Comparison of ENCODE assay signal across 17 mouse cellular contexts in genomic region chr7:34689028-34689427, GRCm38 (mm10). TPM values are rescaled to one million over a fixed set of nuclear protein-coding genes. Genes with fewer than 3 reads are reported as not detected.
DNase-seq lines count a peak whose midpoint lies in the region; ATAC-seq and TF ChIP-seq lines count a peak whose summit lies in the region.
"Had no signal": no experiment of that assay in that cellular context is flagged by ENCODE, and none has a peak within 500 bp of the region (broad histone marks: within the 10 kb centered on the region; RNA-seq: fewer than 3 reads in every experiment).

No protein-coding gene starts in this region.

- no peak overlapping the region for H3K27ac ChIP-seq in intestine, embryonic 14.5 days (ENCODE audit: low read depth)
- H3K27ac ChIP-seq in intestine, postnatal 0 days (ENCODE audit: low read depth, low read length): no peak overlapping the region
- 0 out of 2 replicates have a peak overlapping the region, but pooled peaks have one; percentile 38 for H3K27ac ChIP-seq in midbrain, embryonic 10.5 days (replicated peaks)
- no peak overlapping the region for H3K27ac ChIP-seq in midbrain, embryonic 16.5 days (ENCODE audit: low read length)
- H3K27ac ChIP-seq in intestine, embryonic 15.5 days: no peak overlapping the region
- H3K27ac ChIP-seq in stomach, postnatal 0 days (replicated peaks): no peak overlapping the region
- H3K27ac ChIP-seq: embryonic facial prominence, embryonic 15.5 days; heart, embryonic 13.5 days; limb, embryonic 12.5 days; neural tube, embryonic 12.5 days had no signal

- WGBS in intestine, embryonic 14.5 days: 6% methylated on average over 6 of the region's 6 CpGs
- 3% methylated on average over 6 of the region's 6 CpGs for WGBS in intestine, postnatal 0 days
- WGBS in midbrain, embryonic 10.5 days: 44% methylated on average over 6 of the region's 6 CpGs
- 28% methylated on average over 6 of the region's 6 CpGs for WGBS in midbrain, embryonic 16.5 days
- 13% methylated on average over 6 of the region's 6 CpGs for WGBS in intestine, embryonic 15.5 days
- WGBS in stomach, postnatal 0 days: 4% methylated on average over 6 of the region's 6 CpGs

- peaks cover 3% of the 10 kb centered on the region; the same call in 1 of the 2 replicates for H3K4me1 ChIP-seq in intestine, embryonic 14.5 days (replicated peaks; ENCODE audit: control insufficient read depth, insufficient read depth, low read length)
- no peaks in the 10 kb centered on the region for H3K4me1 ChIP-seq in intestine, postnatal 0 days (replicated peaks; ENCODE audit: control insufficient read depth, insufficient read depth, low read length)
- H3K4me1 ChIP-seq in midbrain, embryonic 10.5 days: peaks cover 73% of the 10 kb centered on the region
- peaks cover 7% of the 10 kb centered on the region; the same call in 1 of the 2 replicates for H3K4me1 ChIP-seq in midbrain, embryonic 16.5 days (ENCODE audit: control insufficient read depth, insufficient read depth, low read length)
- H3K4me1 ChIP-seq in intestine, embryonic 15.5 days (replicated peaks): peaks cover 11% of the 10 kb centered on the region; the same call in 1 of the 2 replicates
- H3K4me1 ChIP-seq in stomach, postnatal 0 days (replicated peaks; ENCODE audit: control insufficient read depth, insufficient read depth): no peaks in the 10 kb centered on the region

- H3K36me3 ChIP-seq in intestine, embryonic 14.5 days (ENCODE audit: control insufficient read depth, insufficient read depth, low read length): no peaks in the 10 kb centered on the region
- H3K36me3 ChIP-seq in intestine, postnatal 0 days (ENCODE audit: control insufficient read depth, insufficient read depth): no peaks in the 10 kb centered on the region
- no peaks in the 10 kb centered on the region for H3K36me3 ChIP-seq in midbrain, embryonic 10.5 days
- H3K36me3 ChIP-seq in midbrain, embryonic 16.5 days (ENCODE audit: control insufficient read depth, insufficient read depth, low read length): no peaks in the 10 kb centered on the region
- no peaks in the 10 kb centered on the region for H3K36me3 ChIP-seq in intestine, embryonic 15.5 days
- no peaks in the 10 kb centered on the region for H3K36me3 ChIP-seq in stomach, postnatal 0 days (ENCODE audit: control insufficient read depth, insufficient read depth, low read length)
- H3K36me3 ChIP-seq: embryonic facial prominence, embryonic 15.5 days; G1E; heart, embryonic 13.5 days; limb, embryonic 12.5 days; neural tube, embryonic 12.5 days had no signal

- ATAC-seq in intestine, embryonic 14.5 days (replicated peaks; ENCODE audit: low FRiP score, low TSS enrichment, low read depth): peak; percentile 41; the same call in 1 of the 2 replicates
- ATAC-seq in intestine, postnatal 0 days: no peak
- ATAC-seq in midbrain, embryonic 16.5 days: no peak
- ATAC-seq in intestine, embryonic 15.5 days: peak; percentile 29; the same call in 1 of the 2 replicates
- peak; percentile 75 for ATAC-seq in stomach, postnatal 0 days (ENCODE audit: low FRiP score, low TSS enrichment)

- H3K4me2 ChIP-seq in intestine, embryonic 14.5 days (ENCODE audit: low read length): no peak overlapping the region
- H3K4me2 ChIP-seq in intestine, postnatal 0 days (replicated peaks; ENCODE audit: low read depth): no peak overlapping the region
- H3K4me2 ChIP-seq in midbrain, embryonic 16.5 days (ENCODE audit: low read length): no peak overlapping the region
- no peak overlapping the region for H3K4me2 ChIP-seq in intestine, embryonic 15.5 days (replicated peaks)
- H3K4me2 ChIP-seq in stomach, postnatal 0 days (replicated peaks; ENCODE audit: low read depth): no peak overlapping the region
- H3K4me2 ChIP-seq: embryonic facial prominence, embryonic 15.5 days; heart, embryonic 13.5 days; limb, embryonic 12.5 days; neural tube, embryonic 12.5 days had no signal

- H3K9ac ChIP-seq in intestine, embryonic 14.5 days (ENCODE audit: low read length): no peak overlapping the region
- H3K9ac ChIP-seq in intestine, postnatal 0 days (ENCODE audit: low read depth, low read length): no peak overlapping the region
- no peak overlapping the region for H3K9ac ChIP-seq in midbrain, embryonic 16.5 days (ENCODE audit: low read depth, low read length)
- no peak overlapping the region for H3K9ac ChIP-seq in intestine, embryonic 15.5 days
- no peak overlapping the region for H3K9ac ChIP-seq in stomach, postnatal 0 days (ENCODE audit: low read length)
- H3K9ac ChIP-seq: embryonic facial prominence, embryonic 15.5 days; heart, embryonic 13.5 days; limb, embryonic 12.5 days; neural tube, embryonic 12.5 days had no signal

- H3K4me3 ChIP-seq in intestine, embryonic 14.5 days (ENCODE audit: low read depth, low read length): no peak overlapping the region
- H3K4me3 ChIP-seq in intestine, postnatal 0 days (ENCODE audit: low read depth, low read length): no peak overlapping the region
- no peak overlapping the region for H3K4me3 ChIP-seq in midbrain, embryonic 10.5 days
- H3K4me3 ChIP-seq in midbrain, embryonic 16.5 days (ENCODE audit: low read depth, low read length): no peak overlapping the region
- no peak overlapping the region for H3K4me3 ChIP-seq in intestine, embryonic 15.5 days (replicated peaks)
- no peak overlapping the region for H3K4me3 ChIP-seq in stomach, postnatal 0 days (ENCODE audit: low read depth, low read length)
- H3K4me3 ChIP-seq: embryonic facial prominence, embryonic 15.5 days; heart, embryonic 13.5 days; limb, embryonic 12.5 days; neural tube, embryonic 12.5 days had no signal

- no peaks in the 10 kb centered on the region for H3K9me3 ChIP-seq in intestine, embryonic 14.5 days (ENCODE audit: control insufficient read depth, low read length)
- H3K9me3 ChIP-seq in intestine, postnatal 0 days (ENCODE audit: control insufficient read depth): no peaks in the 10 kb centered on the region
- no peaks in the 10 kb centered on the region for H3K9me3 ChIP-seq in midbrain, embryonic 10.5 days (replicated peaks)
- no peaks in the 10 kb centered on the region for H3K9me3 ChIP-seq in midbrain, embryonic 16.5 days (replicated peaks; ENCODE audit: control insufficient read depth, low read length, poor library complexity, severe bottlenecking)
- H3K9me3 ChIP-seq in intestine, embryonic 15.5 days: no peaks in the 10 kb centered on the region
- no peaks in the 10 kb centered on the region for H3K9me3 ChIP-seq in stomach, postnatal 0 days (ENCODE audit: control insufficient read depth, low read length)
- H3K9me3 ChIP-seq: embryonic facial prominence, embryonic 15.5 days; heart, embryonic 13.5 days; limb, embryonic 12.5 days; neural tube, embryonic 12.5 days had no signal

- DNase-seq in intestine, embryonic 14.5 days (ENCODE audit: low spot score): peak; percentile 66
- DNase-seq in midbrain, embryonic 10.5 days (ENCODE audit: low spot score): no peak
- DNase-seq in stomach, postnatal 0 days (ENCODE audit: low spot score): peak; percentile 68
- DNase-seq in layer of hippocampus, postnatal 10 days (ENCODE audit: low spot score in 2 of 2): no peak
- DNase-seq: adrenal gland, postnatal 14 days; cerebellum, adult 8-10 months; kidney, adult 9 months; retina, postnatal 1 day; thymus, postnatal 36 days had no signal

- TF ChIP-seq CTCF in intestine, postnatal 0 days (IDR thresholded peaks at IDR 0.05; ENCODE audit: low read depth): no peak
- no peak for TF ChIP-seq CTCF in stomach, postnatal 0 days (IDR thresholded peaks at IDR 0.05; ENCODE audit: low read depth)

- TF ChIP-seq EP300 in stomach, postnatal 0 days (optimal IDR thresholded peaks at IDR 0.05): no peak

- no peaks in the 10 kb centered on the region for H3K27me3 ChIP-seq in intestine, embryonic 14.5 days (replicated peaks; ENCODE audit: control insufficient read depth, insufficient read depth, low read length)
- H3K27me3 ChIP-seq in intestine, postnatal 0 days (replicated peaks; ENCODE audit: control insufficient read depth, insufficient read depth, low read length): no peaks in the 10 kb centered on the region
- H3K27me3 ChIP-seq in midbrain, embryonic 10.5 days (ENCODE audit: low read depth, poor library complexity, severe bottlenecking): no peaks in the 10 kb centered on the region
- no peaks in the 10 kb centered on the region for H3K27me3 ChIP-seq in midbrain, embryonic 16.5 days (ENCODE audit: control insufficient read depth, insufficient read depth, low read depth, low read length)
- no peaks in the 10 kb centered on the region for H3K27me3 ChIP-seq in intestine, embryonic 15.5 days (replicated peaks)
- no peaks in the 10 kb centered on the region for H3K27me3 ChIP-seq in stomach, postnatal 0 days (ENCODE audit: control insufficient read depth, insufficient read depth, low read length)
- H3K27me3 ChIP-seq: neural tube, embryonic 12.5 days had no signal

RNA-seq across cellular contexts. Expression of gene Kctd15, which starts 32.5 kb away (rescaled TPM):
- polyA plus RNA-seq in intestine, embryonic 14.5 days (2014; fragmentation: Nextera tagmentation; extraction: Ambion mirVana): 10.0 and 14.7 TPM in 2 replicates
- 6.7 and 6.9 TPM in 2 replicates for polyA plus RNA-seq in intestine, postnatal 0 days (2015; fragmentation: Nextera tagmentation; extraction: Ambion mirVana)
- 36.8 and 44.6 TPM in 2 replicates for polyA plus RNA-seq in midbrain, embryonic 10.5 days (2016; fragmentation: Nextera tagmentation; extraction: Ambion mirVana)
- 24.8 and 26.5 TPM in 2 replicates for polyA plus RNA-seq in midbrain, embryonic 16.5 days (2015; fragmentation: Nextera tagmentation; extraction: Ambion mirVana)
- 16.2 and 18.0 TPM in 2 replicates for polyA plus RNA-seq in intestine, embryonic 15.5 days (2015; fragmentation: Nextera tagmentation; extraction: Ambion mirVana)
- 17.5 and 17.9 TPM in 2 replicates for polyA plus RNA-seq in stomach, postnatal 0 days (2015; fragmentation: Nextera tagmentation; extraction: Ambion mirVana)
- total RNA-seq in layer of hippocampus, postnatal 10 days (2021): 10 to 100 TPM; 19.1 to 24.2 TPM
- polyA plus RNA-seq: G1E had no signal

Comparison
In these comparisons a context has a peak if more than half of its experiments do, and no peak if none do; other contexts are left out.
1. ATAC-seq: peak in intestine, embryonic 14.5 days (single experiment), intestine, embryonic 15.5 days (single experiment) and stomach, postnatal 0 days (single experiment); none in intestine, postnatal 0 days (single experiment) and midbrain, embryonic 16.5 days (single experiment).
2. DNase-seq: peak in intestine, embryonic 14.5 days (single experiment) and stomach, postnatal 0 days (single experiment); none in midbrain, embryonic 10.5 days (single experiment) and layer of hippocampus, postnatal 10 days (0 of 2).